Mouse (Mus musculus) lung, adult 2 months (tissue): ENCODE measurements around the gene Ebf1.
A peak's percentile ranks its signal among the peaks of the same experiment; 100 is the strongest.

Experiments
- CTCF ChIP-seq: fragments of 200-500 bp; IDR thresholded peaks from 2 replicates; pipeline ENCODE4 v1.5.1; 2011; ENCODE audit warnings: mild to moderate bottlenecking, low read length, control low read depth; ENCODE audit not compliant: insufficient read depth
- POLR2A ChIP-seq: fragments of 200-500 bp; IDR thresholded peaks from 2 replicates; pipeline ENCODE4 v1.6.1; 2011; ENCODE audit warnings: low read depth, mild to moderate bottlenecking, control low read depth, low read length, borderline replicate concordance; ENCODE audit errors: extremely low read depth

DNA sequence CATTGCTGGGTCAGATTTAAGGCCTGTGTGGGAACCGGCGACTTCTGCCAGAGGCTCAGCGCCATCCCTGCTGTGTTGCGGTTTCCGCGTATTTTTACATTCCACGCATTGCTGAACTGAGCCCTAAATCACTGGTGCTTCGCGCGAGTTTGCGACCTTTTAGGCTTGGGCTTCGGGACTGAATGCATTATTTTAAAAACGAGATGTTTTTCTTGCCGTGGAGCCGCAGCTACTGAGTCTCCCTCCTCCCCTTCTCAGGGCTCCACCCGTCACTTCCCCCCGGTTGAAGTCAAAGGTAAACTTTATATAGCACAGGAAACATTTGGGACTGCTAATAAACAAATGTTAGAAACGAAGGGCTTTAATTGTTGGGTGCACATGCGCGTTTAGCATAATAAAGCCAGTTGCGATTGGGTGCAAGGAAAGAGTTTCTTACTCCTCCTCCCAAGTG, 68.8 kb downstream of the Ebf1 start:
- peak; percentile 45; the same call in 1 of the 2 replicates for TF ChIP-seq POLR2A
- no peak for TF ChIP-seq CTCF
